Mouse (Mus musculus): ENCODE data around the gene Kcnq1.

Gene Kcnq1

GRCm38 (mm10) chr7:143359762-143360161 lies 253.6 kb downstream of the Kcnq1 start:
- no peak for DNase-seq (ENCODE audit: extremely low spot score, low read depth, low spot score)

DNA sequence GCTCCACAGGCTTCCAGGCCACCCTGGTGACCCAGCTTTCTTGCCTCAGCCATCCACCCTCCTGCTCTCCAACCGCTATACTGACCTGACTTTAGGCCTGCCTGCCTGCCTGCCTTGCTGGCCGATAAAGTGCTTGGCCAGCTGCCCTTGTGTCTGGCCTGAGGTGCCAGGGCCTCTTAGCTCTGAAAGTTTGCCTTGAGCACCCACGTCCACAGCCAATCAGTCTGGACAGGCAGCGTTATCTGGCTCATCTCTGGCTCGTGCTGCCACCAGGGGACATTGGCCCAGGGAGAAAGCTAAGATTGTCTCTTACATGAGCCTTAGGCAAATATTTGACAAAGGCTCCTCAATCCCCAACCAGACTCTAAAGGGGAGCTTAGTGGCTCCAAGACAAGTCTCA lies 254.6 kb downstream of the Kcnq1 start:
- DNase-seq (ENCODE audit: extremely low spot score, low read depth, low spot score): no peak

- no peak for DNase-seq (ENCODE audit: extremely low spot score, low read depth, low spot score)
Measured at GRCm38 (mm10) chr7:143364092-143364832, 258.1 kb downstream of the Kcnq1 start.

DNA sequence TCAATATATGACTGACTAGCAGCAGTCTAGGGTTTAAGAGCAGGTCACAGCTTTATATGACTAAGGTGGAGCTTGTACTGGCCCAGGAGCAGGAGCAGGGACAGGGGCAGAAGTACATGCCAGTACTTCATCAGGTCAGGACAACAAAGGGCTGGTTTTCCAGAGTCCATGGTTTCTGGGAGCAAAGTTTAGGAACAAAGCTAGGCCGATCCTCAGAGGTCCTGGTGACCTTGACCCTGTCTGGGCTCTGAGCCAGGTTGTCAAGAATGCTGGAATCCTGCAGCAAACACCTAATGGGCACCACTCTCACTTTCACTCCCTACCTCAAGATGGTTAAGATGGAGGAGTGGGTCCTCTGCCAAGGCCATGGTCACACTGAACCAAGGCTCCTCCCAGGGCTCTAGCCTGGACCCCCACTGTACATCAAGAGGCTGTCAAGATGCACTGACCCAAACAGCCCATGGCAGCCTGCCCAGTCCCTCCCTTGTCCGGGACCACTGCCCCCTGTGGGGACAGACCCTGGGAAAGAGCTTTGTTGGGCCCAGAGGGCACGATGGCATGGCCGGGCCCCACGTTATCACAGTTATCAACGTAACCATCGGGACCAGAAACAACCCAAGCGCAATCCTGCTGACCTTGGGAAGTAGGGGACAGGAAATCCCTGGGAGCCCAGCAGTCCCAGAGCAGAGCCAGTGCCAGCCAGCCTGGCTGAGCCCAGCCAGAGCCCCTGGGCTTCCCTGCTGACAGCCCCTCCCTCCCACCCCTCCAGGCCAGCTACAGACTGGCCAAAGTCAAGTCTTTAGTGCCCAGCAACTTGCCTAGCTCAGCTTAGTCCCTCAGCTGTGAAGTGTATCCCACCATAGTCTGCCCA lies 259.0 kb downstream of the Kcnq1 start:
- no peak for DNase-seq (ENCODE audit: extremely low spot score, low read depth, low spot score)

DNA sequence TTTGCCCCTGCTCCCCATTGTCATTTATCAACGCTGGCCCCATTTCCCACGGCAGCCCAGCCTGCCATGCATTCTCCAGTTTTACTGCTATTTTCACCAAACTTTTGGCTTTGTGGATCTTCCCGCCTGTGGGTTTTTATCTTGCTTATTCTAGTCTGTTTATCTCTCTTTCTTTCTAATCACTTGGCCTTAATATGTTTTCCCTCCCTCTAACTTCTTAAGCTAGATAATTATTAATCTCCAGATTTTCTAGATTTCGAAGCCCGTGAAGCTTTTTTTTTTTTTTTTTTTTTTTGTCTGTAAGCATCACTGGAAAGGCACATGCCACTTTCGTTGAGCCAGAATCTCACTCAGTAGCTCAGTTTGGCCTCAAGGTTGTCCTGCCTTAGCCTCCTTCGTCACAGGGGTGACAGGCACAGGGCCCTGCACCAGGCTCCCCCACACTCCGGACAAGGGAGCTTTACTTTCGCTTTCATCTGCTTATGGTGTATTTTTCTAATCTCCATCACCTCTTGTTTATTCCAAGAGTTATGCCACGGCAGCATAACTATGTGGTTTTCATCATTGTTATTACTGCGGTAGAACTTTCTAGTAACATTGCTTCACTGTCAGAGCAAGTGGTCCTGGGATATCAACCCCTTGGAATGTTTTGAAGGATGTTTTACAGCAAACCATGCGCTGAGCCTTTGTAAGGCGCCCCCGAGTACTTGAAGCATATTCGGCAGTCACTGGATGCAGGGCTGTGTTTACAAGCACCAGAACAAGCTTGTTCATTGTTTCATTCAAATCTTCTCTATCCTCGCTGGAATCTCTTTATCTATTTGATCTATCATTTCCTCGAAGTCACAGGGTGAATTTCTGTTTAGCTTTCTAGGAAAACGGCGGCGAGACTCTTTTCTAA lies 261.5 kb downstream of the Kcnq1 start:
- no peak for DNase-seq (ENCODE audit: extremely low spot score, low read depth, low spot score)

DNA sequence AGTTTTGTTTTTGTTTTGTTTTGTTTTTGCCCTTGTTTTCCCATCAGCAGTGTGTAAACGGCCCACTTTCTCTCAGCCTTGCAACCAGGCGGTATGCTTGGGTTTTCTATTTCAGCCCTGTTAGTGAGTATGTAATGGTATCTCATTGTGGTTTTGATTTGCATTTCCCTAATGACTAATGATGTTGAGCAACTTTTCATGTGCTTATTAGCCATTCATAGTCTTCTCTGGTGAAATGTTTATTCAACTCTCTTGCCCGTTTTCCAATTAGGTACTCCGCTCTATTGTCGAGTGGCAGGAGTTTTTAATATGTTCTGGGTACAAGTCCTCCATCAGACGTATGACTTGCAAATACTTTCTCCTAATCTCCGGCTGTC lies 262.1 kb downstream of the Kcnq1 start:
- no peak for DNase-seq (ENCODE audit: extremely low spot score, low read depth, low spot score)

DNA sequence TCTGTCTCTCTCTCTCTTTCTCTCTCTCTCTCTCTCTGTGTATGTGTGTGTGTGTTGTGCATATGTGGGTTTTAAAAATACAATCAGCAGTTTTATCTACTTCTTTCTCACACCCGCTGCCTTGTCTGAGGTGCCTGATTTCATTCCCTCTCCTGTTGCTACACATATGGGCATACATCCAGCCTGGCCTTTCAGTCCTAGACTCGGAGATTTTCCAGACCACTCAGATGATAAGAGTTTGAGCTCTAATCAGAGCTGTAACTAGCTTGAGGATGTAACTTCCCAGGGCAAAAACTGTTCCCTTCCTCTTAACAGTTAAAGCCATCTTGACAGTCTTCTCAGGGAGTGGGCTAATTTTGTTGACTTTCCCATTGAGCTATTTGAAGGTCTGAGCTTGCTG lies 265.2 kb downstream of the Kcnq1 start:
- DNase-seq (ENCODE audit: extremely low spot score, low read depth, low spot score): no peak

DNA sequence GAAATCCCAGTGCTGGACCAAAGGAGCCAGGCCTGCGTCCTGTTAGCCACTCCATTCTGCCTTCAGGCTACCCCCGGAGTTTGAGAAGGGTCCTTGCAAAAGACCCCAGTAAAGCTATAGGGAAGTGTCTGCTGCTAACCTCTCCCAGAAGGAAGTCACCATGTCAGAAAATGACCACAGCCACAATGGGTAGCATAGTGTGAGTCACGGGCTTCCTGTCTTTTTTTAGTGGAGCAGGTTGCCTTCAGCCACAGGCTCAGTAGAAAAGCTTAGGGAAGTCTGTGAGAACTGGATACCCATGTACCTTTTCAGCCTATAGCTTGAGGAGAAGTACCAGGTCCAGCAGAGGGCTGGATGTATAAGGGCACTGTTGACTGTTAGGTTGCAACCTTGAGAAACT lies 267.1 kb downstream of the Kcnq1 start:
- DNase-seq (ENCODE audit: extremely low spot score, low read depth, low spot score): no peak

DNA sequence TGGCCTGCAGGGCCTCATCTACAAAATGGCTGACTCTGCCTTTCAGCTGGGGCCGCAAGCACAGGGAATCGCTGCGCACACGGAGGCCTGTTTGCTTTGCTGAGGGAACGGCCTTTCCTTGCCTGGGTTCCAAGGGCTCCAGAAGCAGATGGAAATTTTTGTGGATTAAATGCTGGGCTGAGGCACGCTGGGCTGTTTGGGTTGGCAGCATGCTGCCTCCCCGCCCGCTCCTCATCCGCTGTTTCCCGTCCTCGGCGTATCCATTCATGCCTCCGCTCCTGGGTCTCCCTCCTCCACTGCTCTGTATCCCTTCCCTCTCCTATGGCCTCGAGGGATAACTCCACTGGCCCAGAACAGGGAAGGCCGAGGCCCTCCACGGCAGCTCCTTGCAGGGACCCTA lies 269.8 kb downstream of the Kcnq1 start:
- DNase-seq (ENCODE audit: extremely low spot score, low read depth, low spot score): no peak

DNA sequence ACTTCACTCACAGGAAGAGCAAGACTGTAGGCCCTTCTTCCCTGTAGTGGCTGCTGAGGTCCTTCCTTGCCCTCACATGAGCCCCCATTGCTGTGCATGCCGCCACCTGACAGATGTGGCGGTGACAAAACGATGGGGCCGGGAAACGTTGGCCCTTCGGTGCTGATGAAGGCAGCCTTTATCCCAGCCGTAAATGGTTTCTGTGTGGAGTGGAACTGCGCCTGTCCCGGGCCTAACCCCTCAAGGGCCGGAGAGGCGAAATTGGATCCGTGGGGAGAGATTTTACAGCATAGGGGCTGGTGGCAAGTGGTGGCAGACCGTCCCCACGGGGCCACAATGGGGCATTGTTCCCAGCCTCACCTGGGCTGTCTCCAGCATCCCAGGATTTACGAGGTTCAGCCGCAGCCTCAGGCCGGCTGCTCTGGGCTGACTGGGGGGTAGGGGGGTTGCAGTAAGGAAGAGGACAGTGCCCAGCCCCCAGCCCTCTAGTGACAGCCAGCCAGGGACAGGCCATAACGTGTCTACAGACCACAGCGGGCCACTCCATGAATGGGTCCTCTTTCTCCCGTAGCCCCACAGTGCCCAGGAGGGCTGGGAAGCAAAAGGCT lies 274.4 kb downstream of the Kcnq1 start:
- no peak for DNase-seq (ENCODE audit: extremely low spot score, low read depth, low spot score)

DNA sequence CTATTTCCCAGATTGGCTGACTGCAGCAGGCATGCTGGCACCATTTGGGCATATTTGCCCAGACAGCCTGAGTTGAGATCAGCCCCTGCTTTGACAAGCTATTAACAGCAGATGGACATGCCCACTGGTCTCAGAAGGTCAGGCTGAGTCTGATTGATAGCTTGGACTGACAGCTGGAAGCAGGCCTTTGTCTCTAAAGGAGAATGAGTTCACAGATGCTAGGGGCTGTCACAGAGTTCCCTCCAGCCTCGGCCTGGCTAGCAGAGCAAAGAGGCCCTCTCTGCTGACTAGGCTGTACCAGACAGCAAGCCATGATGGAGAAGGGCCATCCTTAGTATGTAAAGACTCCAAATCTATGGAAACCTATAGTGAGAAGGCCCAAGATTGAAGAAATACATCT lies 280.5 kb downstream of the Kcnq1 start:
- DNase-seq (ENCODE audit: extremely low spot score, low read depth, low spot score): no peak

DNA sequence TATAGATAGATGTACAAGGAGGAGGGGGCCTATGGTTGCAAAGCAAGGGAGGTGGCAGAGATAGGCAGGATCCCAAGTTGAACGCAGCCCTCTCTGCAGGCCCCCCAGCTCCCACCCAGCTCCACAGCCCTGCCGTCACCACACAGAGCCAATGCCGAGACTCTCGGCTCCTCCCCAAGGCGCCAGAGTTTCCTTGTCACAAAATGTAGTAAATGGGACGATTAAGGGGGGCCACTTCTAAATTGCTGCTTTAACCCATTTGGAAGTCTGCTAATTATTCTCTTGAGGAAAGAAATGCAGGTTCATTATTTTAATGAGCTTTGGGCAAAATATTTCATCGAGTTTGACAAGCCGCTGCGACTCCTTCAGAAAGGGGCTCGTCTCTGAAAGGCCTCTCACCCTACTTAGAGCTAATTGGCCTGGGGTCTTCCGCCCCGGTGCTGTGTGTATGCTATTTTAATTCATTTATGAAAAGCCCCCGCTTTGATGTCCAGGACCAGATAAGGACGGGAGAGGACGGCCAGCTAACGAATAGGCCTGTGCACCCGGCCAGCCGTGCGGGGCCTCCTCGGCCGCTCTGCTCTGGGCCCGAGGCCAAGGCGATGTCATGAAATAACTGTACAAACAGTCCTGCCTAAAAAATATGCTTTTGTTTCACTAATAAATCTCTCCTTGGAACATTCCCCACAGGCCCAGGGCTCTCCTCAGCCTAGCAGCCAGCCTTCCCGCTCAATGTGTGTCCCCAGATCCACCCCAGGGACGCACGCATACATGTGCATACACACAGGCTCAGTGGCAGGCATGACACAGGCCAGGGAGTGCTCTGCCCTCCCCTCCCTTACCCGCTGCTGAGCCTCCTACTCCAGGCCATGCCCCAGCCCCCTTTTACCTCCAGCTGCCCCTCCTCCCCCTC lies 282.9 kb downstream of the Kcnq1 start:
- DNase-seq (ENCODE audit: extremely low spot score, low read depth, low spot score): no peak

- DNase-seq (ENCODE audit: extremely low spot score, low read depth, low spot score): no peak
Measured at GRCm38 (mm10) chr7:143389860-143390259, 283.7 kb downstream of the Kcnq1 start.

- no peak for DNase-seq (ENCODE audit: extremely low spot score, low read depth, low spot score)
Measured at GRCm38 (mm10) chr7:143390277-143390948, 284.3 kb downstream of the Kcnq1 start.

DNA sequence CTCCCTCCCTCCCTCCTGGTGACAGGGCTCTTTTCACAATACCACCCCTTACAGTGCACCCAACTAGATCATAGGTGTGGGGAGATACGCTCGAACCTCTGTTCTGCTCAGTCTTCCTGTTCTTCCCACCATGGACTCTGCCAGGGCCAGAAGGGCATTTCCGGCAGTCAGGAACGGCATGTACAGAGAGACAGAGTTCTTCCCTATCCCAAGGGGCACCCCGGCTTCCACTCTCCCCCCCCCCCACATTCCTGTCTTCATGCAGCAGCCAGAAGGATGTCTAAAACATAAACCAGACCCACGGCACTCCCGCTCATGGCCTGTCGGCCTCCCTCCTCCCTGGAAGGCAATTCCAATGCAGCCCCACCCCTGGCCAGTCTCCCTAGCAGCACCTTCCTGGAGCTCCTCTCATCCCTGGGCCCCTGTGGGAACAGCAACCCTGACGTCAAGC lies 289.0 kb downstream of the Kcnq1 start:
- DNase-seq (ENCODE audit: extremely low spot score, low read depth, low spot score): no peak

- DNase-seq (ENCODE audit: extremely low spot score, low read depth, low spot score): no peak
Measured at GRCm38 (mm10) chr7:143399756-143400155, 293.6 kb downstream of the Kcnq1 start.

DNA sequence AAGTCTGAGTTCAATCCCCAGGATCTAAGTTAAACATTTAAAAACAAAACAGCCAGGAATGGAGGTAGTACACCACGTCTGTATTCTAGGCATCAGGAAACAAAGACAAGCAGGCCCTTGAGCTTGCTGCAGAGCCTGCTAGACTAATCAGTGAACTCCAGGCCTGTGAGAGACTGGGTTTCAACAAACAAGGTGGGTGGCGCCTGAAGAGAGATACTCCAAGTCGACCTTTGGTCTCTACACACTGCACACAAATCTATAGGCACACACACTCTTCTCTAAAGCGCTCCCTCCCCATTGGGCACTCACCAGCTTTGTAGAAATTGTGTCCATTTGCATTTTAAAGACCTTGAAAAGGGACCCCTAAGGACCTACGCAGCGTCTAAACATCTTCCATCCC lies 294.4 kb downstream of the Kcnq1 start:
- DNase-seq (ENCODE audit: extremely low spot score, low read depth, low spot score): no peak

- DNase-seq (ENCODE audit: extremely low spot score, low read depth, low spot score): no peak
Measured at GRCm38 (mm10) chr7:143401429-143402016, 295.4 kb downstream of the Kcnq1 start.

DNA sequence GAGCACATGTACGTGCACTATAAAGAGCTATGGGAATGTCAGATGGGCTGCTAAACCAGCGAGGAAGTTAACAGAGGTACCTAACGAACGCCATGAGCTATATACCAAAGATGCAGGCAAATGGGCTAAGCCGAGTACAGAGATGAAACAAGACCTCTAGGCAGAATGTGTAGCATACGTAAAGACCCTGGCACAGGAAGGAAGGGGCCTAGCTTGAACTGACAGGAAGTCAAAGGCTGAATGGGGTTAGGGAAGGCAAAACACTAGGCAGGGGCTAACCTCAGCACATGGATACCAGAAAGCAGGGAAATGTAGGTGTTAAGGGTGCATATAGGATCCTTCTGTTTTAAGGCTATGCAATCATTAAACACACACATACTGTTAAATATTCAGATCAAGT lies 298.1 kb downstream of the Kcnq1 start:
- no peak for DNase-seq (ENCODE audit: extremely low spot score, low read depth, low spot score)

All from hindlimb bud, embryonic 11.5 days (tissue).